Mouse (Mus musculus): Measurements from ENCODE around the gene Fbln1.

DNA sequence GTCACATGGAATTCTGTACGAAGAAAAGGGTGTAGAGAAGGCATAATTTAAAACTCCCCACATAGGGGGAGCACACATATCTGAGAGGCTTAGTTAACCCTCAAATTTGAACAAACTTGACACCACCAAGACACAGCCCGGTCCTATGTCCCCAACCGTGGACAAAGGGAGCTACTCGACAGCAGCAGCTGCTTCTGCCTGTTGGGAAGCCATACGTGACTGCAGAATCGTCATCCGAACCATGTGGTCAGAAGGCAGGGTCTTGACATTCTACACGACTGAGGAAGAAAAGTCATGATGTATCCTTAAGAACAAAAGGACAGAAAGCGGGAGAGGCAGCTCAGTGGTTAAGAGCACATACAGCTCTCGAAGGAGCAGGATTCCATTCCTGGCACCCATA is 31.7 kb upstream of the Fbln1 start:
- TF ChIP-seq POLR2A (IDR thresholded peaks at IDR 0.05; ENCODE audit: low read depth, low read length), result no peak
- no peak for TF ChIP-seq CTCF (IDR thresholded peaks at IDR 0.05; ENCODE audit: extremely low read depth, insufficient read depth, insufficient read length, insufficient replicate concordance)

Measured in spleen, adult 2 months (tissue).